Mouse (Mus musculus) adrenal gland, postnatal 10 days (tissue): ENCODE measurements around the gene Tm4sf5. TPM values are rescaled to one million over a fixed set of nuclear protein-coding genes. Genes with fewer than 3 reads are reported as not detected.
A peak's percentile ranks its signal among the peaks of the same experiment; 100 is the strongest.
"Not testable (repeated sequence)": the region's sequence is repeated elsewhere in the genome, so short reads cannot be mapped to it uniquely, and the experiment has no call there.

Experiments
- DNase-seq: peaks from one replicate; pipeline ENCODE4 v3.0.0; 2021; ENCODE audit warnings: mixed read lengths
- long read RNA-seq, 2 experiments: library from polyadenylated mRNA; stranded (forward); transcript quantifications; one replicate each; pipeline ENCODE4 v2.0.0; 2021
- total RNA-seq, 2 experiments: library from RNA; stranded (reverse); gene quantifications; 2 replicates each; pipeline ENCODE4 v1.2.3; 2021

The Tm4sf5 gene
- total RNA-seq, result under 1 TPM; 0.55 to 0.84 TPM
- long read RNA-seq, experiment 1, partial matches to known transcripts, result 0 of 1 reads
- long read RNA-seq, experiment 1, other reads (novel, unspliced or antisense), result 0 of 1 reads
- long read RNA-seq, experiment 2, partial matches to known transcripts, result 0 of 2 reads
- long read RNA-seq, experiment 2, other reads (novel, unspliced or antisense), result 1 of 2 reads

DNA sequence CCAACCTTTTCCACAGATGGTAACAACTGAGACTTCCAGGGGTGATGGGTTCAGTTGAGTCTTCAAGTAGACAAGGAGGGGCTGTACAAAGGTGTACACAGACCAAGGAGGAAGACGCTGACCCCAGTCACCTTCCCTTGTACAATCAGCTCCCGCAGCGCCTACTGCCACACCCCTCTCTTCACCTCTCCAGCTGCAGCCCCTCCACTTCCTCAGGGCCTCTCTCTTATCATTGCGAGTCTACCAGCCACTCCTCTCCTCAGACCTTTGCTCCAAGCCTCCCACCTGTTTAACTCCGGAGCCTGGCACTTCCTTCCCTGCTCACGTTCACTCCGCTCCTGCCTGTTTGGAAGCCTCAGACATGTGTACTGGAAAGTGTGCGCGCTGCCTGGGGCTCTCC is at the start of gene Tm4sf5:
Gene Tm4sf5, plus strand, starts transcription at position 275 of the 400 bp plus-strand sequence.
- no peak for DNase-seq

DNA sequence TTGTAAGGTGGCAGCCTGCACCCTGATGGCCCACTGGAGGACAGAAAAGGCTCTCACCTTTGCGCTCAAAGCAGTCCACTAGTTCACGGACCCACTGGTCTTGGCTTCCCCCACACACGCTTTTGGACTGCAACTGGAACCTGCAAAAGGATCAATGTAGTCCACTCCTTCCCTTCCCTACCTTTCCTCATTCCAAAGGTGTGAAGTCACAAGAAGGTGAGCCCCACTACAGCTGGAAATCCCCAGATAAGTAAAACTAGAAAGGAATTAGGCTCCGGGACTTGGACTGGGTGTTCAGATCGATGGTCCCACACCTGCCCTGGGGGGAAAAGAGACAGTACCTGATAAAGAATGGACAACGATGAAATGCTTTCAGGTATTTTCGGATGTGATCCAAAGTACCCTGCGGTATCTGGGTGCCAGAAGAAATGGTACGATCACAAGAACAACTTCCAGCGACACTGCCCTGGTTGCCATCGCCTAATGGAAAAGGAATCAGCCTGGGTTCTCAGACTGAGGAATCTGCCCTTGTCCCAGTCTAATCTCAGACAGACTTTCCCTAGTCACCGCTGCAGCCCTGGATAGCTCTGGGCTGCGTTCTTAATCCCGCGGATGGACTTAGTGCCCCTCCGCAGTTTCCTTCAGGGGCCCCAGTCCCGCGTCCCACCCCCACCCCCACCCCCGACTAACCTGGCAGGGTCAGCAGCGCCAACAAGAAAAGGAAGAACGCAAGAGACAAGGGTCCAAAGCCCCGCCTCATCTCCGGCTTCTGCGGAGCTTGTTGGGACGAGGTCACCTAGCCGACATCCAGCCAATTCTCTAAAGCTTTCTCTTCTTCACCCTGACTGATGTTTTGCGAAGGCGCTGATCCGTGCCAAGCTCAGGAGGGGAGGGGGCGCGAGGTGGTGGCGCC is 46.1 kb upstream of the Tm4sf5 start, which contains the start of gene Zmynd15:
Gene Zmynd15, plus strand, starts transcription at position 746 of the 913 bp plus-strand sequence.
- no peak for DNase-seq

DNA sequence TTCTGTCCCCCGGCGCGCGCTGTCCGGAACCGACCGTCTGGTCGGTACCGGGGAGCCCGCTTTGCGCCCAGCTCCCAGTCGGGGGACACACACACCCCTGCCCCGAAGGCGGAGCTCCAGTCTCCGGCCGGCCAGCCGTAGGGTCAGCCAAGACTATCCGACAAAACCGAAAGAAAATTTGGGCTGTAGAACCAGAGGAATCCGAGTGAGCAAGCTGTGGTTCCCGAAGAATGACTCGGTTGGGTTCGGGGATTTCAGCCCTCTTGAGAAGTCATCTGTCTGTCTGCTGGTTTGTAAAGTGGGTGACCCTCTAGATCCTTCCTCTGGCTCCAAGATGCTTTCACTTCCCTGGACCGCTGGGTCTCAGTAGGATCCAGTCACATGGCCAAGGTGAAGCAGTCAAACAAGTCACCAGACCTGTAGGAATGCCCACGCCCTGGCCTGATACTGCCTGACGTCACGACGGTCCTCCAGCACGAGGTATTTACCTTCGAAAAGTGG is 45.4 kb upstream of the Tm4sf5 start, which contains the start of gene Cxcl16:
Gene Cxcl16, minus strand, starts transcription at position 384 of the 501 bp plus-strand sequence.
- peak; percentile 54 for DNase-seq

DNA sequence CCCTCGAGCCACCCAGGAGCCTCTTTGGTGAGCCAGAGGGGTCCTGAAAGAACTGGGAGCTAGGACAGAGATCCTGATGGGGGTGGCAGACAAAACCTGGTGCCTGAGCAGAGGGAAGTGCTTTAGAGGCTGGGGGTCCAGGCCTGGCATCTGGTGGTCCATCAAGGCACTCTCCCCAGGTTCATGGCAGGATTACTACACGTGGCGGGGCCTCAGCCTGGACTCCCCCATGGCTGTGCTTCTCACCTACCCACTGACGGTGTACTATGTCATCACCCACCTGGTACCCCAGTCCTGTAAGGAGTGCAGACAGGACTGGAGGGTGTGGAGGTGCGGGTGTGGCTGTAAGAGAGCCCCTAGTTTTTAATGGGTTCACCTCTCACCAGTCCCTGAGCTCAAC is 41.1 kb upstream of the Tm4sf5 start:
- no peak for DNase-seq

- DNase-seq, result no peak
Measured at GRCm38 (mm10) chr11:70465211-70465610, 39.8 kb upstream of the Tm4sf5 start.

- peak; percentile 55 for DNase-seq
Measured at GRCm38 (mm10) chr11:70465824-70466223, 39.2 kb upstream of the Tm4sf5 start.

- no peak for DNase-seq
Measured at GRCm38 (mm10) chr11:70467902-70468619, 37.0 kb upstream of the Tm4sf5 start.

- no peak for DNase-seq
Measured at GRCm38 (mm10) chr11:70469764-70470163, 35.3 kb upstream of the Tm4sf5 start.

GRCm38 (mm10) chr11:70472716-70473115 is 32.3 kb upstream of the Tm4sf5 start:
- DNase-seq, result no peak

DNA sequence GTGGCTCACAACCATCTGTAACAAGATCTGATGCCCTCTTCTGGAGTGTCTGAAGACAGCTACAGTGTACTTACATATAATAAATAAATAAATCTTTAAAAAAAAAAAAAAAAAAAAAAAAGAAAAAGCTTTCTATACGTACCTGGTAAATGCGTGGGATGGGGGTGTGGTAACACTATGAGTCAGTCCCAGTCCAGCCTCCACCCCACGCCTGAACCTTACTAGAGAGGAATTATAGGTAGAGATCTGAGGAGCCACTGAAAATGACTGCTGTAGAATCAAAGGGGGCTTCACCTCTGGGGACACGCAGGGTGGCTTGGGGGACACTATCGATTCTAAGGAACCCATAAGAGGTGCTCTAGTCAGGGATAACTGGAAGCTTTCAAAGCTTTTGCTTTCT is 31.8 kb upstream of the Tm4sf5 start:
- not testable (repeated sequence) for DNase-seq

DNA sequence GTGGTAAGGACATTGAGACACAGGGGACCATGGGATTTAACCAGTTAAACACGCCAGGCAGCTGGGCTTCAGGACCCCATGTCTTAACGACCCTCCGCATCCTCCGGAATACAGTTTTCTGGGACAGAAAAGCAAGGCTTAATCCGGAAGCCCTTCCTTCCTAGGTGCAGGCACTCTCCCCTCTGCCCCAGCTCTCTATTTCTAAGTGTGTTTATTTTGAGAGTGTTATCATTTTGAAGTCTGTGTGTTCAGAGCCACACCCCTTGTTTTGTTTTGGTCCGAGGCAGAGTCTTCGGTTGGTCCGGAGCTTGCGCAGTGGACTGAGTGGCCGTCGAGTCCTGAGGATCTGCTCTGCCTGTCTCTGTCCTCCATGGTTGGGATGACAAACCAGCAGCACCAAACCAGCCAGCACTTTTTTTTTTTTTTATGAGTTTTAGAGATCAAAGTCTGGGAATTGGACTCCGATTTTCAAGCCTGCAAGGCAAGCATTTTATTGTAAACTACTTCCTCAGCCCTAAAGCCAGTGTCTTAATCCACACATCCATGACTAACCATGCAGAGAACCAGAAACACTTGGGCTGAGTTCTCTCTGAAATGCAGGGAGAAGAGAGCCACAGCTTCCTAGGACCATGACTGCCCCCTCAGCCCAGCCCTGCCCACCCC is 30.0 kb upstream of the Tm4sf5 start:
- DNase-seq, result no peak

DNA sequence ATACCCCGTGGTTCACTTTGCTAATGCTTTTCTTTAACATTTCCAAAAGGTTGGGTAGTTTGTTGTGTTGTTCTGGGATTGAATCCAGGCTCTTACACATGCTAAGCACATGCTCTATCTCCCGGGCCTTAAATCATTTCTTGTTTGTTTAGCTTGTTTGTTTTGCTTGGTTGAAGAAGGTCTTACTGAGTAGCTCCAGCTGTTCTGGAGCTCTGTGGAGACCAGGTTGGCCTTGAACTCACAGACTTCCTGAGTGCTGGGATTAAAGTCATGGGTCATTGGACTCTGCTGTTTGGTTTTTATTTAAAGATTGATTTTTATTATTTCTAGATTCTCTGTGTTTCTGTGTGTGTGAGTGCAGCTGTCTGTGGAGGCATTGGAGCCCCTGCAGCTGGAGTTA is 19.5 kb upstream of the Tm4sf5 start:
- DNase-seq, result no peak

DNA sequence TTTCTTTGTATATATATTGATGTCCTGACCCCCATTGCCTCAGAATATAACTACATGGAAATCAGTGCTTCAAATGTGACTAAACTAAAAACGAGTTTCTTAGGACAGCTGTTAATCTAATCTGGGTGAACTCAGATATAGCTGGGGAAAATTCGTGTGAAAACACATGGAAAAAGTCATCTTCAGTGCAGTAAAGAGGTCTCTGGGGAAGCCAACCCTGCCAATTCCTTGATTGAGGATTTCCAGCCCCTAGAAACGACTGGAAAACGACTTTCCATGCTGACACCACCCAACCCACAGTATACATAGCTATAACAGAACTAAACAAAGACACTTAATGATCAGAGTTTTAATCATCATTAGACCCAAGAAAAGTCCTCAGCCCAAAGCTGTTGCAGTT is 17.2 kb upstream of the Tm4sf5 start:
- no peak for DNase-seq

DNA sequence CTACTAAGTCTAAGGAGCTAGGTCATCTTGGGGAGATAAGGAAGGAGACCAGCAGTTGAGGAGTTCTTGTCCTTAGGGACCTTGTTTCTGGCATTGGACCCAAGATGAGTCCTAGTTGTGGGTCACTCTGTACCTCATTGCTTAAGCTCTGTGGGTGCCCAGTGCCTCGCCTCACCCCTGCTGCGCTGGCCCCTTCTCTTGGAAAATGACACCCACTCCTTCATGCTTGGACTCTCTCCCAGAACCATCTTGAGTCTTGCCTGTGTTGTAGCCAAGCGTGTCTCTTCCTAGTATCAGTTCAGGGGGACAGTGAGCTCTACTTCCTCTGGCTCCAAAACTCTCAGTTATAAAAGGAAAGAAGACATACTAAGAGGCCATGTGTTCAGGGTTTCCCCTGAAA is 15.9 kb upstream of the Tm4sf5 start:
- no peak for DNase-seq

- DNase-seq, result no peak
Measured at GRCm38 (mm10) chr11:70489684-70490083, 15.4 kb upstream of the Tm4sf5 start.

GRCm38 (mm10) chr11:70499566-70500475 is 5.2 kb upstream of the Tm4sf5 start:
- peak; percentile 68 for DNase-seq

DNA sequence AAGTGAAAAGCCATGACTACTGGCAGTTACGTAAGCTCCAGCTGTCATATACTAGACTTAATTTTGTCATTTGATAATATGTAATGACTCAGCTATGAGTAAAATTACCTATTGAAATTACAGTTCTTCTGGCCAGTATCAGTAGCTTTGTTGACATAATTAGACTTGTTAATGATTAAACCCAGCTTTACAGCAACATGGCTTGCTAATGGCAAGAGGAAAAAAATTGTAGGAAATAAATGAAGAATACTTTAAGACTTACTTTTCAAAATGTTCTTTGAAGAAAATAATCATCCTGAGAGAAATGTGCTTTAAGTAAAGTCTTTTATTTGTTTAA is 4.6 kb upstream of the Tm4sf5 start:
- DNase-seq, result no peak

DNA sequence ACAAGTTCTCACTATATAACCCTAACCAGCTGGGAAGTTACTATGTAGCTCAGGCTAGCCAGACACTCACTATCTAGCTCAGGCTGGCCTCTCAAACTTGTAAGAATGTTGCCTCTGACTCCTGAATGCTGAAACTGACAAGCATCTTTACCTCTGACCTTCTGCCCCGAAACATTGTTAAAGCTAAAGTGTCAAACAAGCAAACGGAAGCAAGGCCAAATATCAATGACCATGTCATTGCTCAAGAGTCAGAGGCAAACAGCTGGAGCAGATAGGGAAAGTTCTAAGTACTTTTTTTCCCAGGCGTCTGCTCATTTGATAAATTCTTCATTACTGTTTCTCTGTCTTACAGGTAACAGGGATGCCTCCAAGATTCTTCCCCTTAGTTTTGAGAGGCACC is 3.0 kb upstream of the Tm4sf5 start:
- no peak for DNase-seq

- DNase-seq, result peak; percentile 85
Measured at GRCm38 (mm10) chr11:70506385-70506784, 1.3 kb downstream of the Tm4sf5 start.

DNA sequence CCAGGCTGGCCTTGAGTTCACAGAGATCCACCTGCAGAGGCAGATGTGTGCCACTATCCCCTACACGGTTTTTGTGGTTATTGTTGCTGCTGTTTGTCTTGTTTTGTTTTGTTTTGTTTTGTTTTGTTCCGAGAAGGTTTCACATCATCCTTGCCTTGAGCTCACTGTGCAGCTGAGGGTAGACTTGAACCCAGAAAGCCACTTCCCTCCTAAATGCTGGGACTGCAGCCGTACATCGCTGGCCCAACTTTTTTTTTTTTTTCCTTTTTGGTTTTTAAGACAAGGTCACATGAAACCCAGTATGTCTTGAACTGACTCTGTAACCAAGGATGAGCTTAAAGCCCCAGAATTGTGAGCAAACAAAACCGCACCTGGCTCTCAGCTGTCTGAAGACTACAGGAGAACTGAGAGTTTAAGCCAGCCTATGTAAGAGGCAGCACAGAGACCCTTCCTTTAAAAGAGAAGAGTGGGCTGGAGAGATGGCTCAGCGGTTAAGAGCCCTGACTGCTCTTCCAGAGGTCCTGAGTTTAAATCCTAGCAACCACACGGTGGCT is 2.0 kb downstream of the Tm4sf5 start:
- no peak for DNase-seq
